Mouse (Mus musculus) heart, postnatal 0 days (tissue): ENCODE measurements around the gene Clec16a.

Experiments used
- CTCF ChIP-seq: IDR thresholded peaks from 2 replicates; pipeline ENCODE4 v1.5.1; 2016; ENCODE audit warnings: antibody characterized with exemption, control low read depth, low read depth
- EP300 ChIP-seq: IDR thresholded peaks from 2 replicates; pipeline ENCODE4 v1.6.1; 2016; ENCODE audit warnings: antibody characterized with exemption, low read depth

- no peak for TF ChIP-seq EP300
- TF ChIP-seq CTCF, result no peak
These were observed 8.7 kb downstream of the Clec16a start for GRCm38 (mm10) chr16:10553858-10554257.
